18 mouse cellular contexts compared by ENCODE assay signal in the genomic region with DNA sequence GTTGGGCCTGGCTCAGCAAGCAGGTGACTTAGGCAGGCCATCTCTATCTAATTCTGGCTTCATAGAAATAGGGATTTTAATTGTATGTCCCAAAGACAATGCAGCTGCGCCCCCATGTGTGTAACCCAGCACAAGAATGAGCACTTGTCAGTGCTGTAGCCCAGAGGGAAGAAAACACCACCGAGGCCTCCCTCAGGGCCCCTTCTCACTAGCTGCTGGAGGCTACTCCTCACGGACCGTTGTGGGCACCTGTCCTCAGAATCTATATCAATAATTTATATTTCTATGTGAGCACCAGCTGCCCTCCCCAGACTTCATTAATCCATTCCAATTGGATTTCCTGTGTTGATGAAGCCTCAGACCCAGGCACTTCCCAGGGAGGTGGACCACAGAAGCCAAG.
"Had no signal": no experiment of that assay in that cellular context is flagged by ENCODE, and none has a peak within 500 bp of the region (broad histone marks: within the 10 kb centered on the region; RNA-seq: fewer than 3 reads in every experiment).

No protein-coding gene starts in this region.

- DNase-seq: kidney, adult 18-20 months; kidney, adult 9 months; kidney, postnatal 14 days; kidney, postnatal 4 days; left cerebral cortex, postnatal 4 days; liver, postnatal 0 days; lung, embryonic 14.5 days; thymus, adult 18-20 months; thymus, postnatal 36 days had no signal

- H3K9ac ChIP-seq: limb, embryonic 12.5 days; limb, embryonic 15.5 days; liver, embryonic 14.5 days; liver, postnatal 0 days; lung, embryonic 14.5 days had no signal

- H3K9me3 ChIP-seq: limb, embryonic 12.5 days; limb, embryonic 15.5 days had no signal

- ATAC-seq: intestine, embryonic 16.5 days; liver, postnatal 0 days; lung, postnatal 0 days; midbrain, embryonic 16.5 days had no signal

- H3K4me2 ChIP-seq: limb, embryonic 12.5 days; limb, embryonic 15.5 days; liver, embryonic 11.5 days; lung, embryonic 14.5 days had no signal

- H3K27me3 ChIP-seq: limb, embryonic 12.5 days; limb, embryonic 15.5 days had no signal

- H3K4me3 ChIP-seq: limb, embryonic 12.5 days; limb, embryonic 15.5 days; myocyte had no signal

- H3K27ac ChIP-seq: limb, embryonic 12.5 days; limb, embryonic 15.5 days; liver, embryonic 14.5 days; macrophage had no signal

- H3K4me1 ChIP-seq: limb, embryonic 12.5 days; limb, embryonic 15.5 days had no signal
